Mouse (Mus musculus) CD4-positive, CD25-positive, alpha-beta regulatory T cell, adult 2 months (primary cell): ENCODE measurements around the gene Gm45713.

Experiments used
- DNase-seq: peaks from one replicate; pipeline ENCODE4 v3.0.0-alpha.2; 2012; ENCODE audit warnings: low read depth, low spot score

Gm45713 gene

DNA sequence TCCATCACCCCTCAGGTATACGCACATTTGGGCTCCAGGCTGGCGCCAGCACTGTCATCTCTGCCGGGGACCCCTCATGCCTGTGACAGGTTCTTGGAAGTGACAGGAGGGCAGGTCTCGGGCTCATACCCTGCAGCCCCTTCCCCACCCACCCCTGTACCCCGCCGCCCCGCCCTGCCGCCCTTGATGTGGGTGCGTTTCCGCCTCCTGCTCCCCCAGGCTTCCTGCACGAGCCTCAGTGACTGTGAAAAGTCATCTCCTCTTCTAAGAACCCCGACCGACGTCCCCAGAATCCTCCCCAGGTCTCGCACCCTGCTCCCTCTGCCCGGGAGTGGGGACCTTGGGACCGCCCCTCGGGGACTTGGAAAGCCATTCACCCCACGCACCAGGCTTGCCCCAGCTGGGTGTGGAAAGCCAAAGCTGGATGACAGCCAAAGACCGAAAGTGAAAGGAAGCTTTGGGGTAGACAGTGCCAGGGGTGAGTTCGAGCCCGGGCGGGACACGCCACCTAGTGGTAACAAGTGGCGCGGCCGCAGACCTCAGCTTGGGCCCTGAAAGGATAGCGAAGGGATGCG is at the start of gene Gm45713, which contains the start of gene Flt3l:
Gene Gm45713 (minus strand): TSS at position 239 of the 575 bp plus-strand sequence.
Gene Flt3l (minus strand): TSS at position 440 of the 575 bp plus-strand sequence.
- DNase-seq = peak; percentile 96

GRCm38 (mm10) chr7:45183672-45184071 is 47.6 kb upstream of the Gm45713 start:
- no peak for DNase-seq

GRCm38 (mm10) chr7:45182606-45183005 is 46.6 kb upstream of the Gm45713 start:
- DNase-seq = no peak

DNA sequence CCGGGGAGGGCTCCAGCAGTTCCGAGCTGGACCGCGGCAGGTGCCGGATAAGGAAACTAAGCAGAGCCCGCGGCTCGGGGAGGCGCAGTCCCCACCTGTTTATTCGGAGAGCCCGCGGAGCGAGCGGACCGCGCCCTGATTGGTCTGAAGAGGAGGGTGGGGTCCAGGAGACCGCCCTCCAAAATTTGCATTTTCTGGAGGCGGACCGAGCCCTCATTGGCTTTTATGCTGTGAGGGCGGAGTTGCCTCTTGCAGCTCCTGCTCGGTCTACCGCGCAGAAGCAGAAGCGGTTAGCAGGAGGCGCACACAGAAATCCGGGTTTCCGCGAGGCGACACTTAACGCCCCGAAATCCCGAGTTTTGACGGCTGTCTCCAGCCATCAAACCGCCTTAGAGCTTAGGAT is 46.2 kb upstream of the Gm45713 start:
- peak; percentile 86 for DNase-seq

DNA sequence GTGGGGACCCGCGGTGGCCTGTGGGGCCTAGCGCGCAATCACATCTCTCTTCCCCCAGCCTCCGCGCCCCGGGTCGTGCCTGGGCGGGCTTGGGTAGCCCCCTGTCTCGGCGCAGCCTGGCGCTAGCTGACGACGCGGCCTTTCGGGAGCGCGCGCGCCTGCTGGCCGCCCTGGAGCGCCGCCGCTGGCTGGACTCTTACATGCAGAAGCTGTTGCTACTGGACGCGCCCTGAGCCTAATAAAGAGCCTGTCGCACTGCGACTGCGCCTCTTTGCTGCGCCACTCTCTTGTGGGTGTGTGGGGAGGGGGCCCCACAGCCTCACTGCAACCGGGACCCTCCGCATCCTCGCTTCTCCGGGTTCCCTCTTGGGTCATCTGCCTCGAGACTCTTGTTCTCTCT is 45.5 kb upstream of the Gm45713 start:
- DNase-seq = no peak

- DNase-seq = no peak
These were observed 45.0 kb upstream of the Gm45713 start, which contains the start of gene Pth2 for GRCm38 (mm10) chr7:45180896-45181477. Gene Pth2 (plus strand): TSS chr7:45180995.

DNA sequence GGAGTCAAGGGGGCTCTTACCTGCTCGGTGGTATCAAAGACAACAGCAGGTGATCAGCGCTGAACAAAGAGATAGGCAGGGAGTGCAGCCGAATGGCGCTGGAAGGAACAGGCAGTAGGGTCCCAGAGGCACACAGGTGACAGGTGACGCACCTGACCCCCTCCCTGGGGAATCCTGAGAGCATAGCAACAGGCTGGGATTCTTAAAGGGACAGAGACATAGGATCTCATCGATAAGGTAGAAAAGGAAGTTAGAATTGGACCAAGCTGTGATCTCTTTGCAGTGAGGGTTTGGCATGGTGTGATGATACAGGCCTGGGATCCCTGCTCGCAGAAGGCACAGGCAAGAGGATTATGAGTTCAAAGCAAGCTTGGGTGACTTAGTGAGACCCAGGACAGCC is 43.4 kb upstream of the Gm45713 start, which contains the start of gene Gfy:
Gene Gfy (minus strand): TSS at position 101 of the 400 bp plus-strand sequence.
- DNase-seq = no peak

DNA sequence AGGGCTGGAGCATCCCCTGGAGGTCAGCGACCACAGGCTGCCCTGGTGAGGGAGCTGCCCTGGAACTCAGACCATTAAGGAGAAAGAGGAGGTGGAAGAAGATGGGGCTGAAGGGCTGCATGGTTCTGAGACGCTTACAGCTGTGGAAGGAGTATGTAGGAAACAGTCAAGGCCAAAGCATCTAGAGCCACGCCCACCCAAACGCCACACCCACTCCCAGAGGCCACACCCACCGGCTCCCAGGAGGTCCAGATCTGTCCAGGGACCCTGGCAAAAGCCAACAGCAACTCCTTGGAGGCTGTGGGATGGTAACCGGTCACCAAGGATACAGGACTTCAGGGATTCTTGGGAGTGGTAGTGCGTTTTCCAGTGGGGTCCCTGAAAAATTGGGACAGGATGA is 42.5 kb upstream of the Gm45713 start:
- DNase-seq = peak; percentile 40

GRCm38 (mm10) chr7:45176356-45176755 is 40.3 kb upstream of the Gm45713 start:
- no peak for DNase-seq

GRCm38 (mm10) chr7:45175929-45176328 is 39.9 kb upstream of the Gm45713 start:
- DNase-seq = no peak

DNA sequence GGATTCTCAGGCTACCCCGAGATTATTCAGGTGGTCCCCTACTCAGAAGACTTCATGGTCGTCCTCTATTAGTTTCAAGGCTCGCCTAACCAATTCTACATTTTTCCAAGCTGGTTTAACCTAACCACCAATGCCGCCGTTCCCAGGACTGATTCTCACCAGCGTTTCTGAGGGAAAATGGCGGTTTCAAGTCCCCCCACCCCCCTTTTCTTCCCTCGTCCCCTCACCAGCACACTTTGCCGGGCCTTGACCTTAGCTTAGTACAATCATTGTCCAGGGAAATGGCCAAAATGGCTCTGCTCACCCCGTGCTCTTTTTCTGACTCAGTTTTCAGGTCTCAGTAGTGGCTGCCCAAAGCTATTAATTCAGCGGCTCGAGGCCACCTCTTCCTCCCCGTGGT is 39.4 kb upstream of the Gm45713 start:
- DNase-seq = no peak

- no peak for DNase-seq
These were observed 38.7 kb upstream of the Gm45713 start for GRCm38 (mm10) chr7:45174567-45175280.

DNA sequence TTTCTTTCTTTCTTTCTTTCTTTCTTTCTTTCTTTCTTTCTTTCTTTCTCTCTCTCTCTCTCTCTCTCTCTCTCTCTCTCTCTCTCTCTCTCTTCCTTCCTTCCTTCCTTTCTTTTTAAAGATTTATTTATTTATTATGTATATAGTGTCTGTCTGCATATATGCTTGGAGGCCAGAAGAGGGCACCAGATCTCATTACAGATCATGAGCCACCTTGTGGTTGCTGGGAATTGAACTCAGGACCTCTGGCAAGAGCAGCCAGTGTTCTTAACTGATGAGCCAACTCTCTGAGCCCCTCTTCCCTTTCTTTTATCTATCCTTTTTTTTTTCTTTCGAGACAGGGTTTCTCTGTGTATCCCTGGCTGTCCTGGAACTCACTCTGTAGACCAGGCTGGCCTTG is 37.7 kb upstream of the Gm45713 start:
- peak; percentile 78 for DNase-seq

- peak; percentile 68 for DNase-seq
These were observed 36.9 kb upstream of the Gm45713 start for GRCm38 (mm10) chr7:45172974-45173373.

GRCm38 (mm10) chr7:45169495-45169894 is 33.5 kb upstream of the Gm45713 start:
- DNase-seq = no peak

DNA sequence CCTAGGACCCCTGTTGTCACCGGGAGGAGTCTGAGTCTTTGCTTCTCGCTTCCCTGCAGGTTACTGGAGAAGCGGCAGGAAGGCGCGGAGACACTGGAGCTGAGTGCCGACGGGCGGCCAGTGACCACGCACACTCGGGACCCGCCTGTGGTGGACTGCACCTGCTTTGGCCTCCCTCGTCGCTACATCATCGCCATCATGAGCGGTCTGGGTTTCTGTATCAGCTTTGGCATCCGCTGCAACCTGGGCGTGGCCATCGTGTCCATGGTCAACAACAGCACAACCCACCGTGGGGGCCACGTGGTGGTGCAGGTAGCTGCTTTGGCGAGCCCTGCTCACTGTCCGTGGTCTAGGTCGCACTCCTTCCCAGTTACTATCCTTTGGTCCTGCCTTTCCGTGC is 32.6 kb upstream of the Gm45713 start:
- DNase-seq = no peak

- DNase-seq = no peak
These were observed 31.9 kb upstream of the Gm45713 start for GRCm38 (mm10) chr7:45167761-45168445.

- no peak for DNase-seq
These were observed 30.9 kb upstream of the Gm45713 start for GRCm38 (mm10) chr7:45166950-45167401.

DNA sequence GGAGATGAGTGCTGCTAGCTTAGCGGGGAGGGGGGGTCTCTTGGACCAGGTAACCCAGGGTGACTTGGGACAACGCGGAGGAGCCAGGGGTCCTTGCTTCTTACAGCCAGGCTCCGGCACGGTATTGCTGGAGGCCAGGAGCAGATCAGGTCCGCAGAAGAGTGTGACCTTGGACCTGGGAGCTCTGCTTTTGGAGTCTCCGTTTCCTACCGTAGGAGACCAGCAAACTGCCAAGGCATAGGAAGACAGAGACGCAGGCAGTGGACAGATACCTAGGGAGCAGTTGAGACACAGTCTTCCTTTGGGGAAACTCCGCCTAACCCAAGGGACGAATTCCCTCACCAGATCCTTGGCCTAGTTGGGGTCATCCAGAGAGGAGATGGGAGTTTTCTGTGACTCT is 29.7 kb upstream of the Gm45713 start:
- DNase-seq = no peak

DNA sequence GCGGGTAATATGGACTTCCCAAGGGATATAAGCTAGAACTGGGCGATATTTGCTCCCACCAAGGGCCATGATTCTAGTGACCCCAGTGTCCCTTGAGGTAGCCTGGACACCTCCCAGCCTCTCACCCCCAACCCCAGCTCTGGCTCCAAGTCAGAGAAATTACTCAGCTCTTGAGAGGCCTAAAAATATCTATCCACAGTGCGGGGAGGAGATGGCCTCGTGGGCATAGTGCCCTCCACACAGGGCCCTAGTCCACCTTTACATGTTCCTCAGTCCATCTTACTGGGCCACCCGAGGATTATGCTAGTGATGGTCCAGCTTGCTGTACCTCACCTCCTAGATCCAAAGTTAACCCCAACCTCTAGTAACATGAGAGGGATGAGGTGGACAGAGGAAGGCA is 28.8 kb upstream of the Gm45713 start:
- no peak for DNase-seq

DNA sequence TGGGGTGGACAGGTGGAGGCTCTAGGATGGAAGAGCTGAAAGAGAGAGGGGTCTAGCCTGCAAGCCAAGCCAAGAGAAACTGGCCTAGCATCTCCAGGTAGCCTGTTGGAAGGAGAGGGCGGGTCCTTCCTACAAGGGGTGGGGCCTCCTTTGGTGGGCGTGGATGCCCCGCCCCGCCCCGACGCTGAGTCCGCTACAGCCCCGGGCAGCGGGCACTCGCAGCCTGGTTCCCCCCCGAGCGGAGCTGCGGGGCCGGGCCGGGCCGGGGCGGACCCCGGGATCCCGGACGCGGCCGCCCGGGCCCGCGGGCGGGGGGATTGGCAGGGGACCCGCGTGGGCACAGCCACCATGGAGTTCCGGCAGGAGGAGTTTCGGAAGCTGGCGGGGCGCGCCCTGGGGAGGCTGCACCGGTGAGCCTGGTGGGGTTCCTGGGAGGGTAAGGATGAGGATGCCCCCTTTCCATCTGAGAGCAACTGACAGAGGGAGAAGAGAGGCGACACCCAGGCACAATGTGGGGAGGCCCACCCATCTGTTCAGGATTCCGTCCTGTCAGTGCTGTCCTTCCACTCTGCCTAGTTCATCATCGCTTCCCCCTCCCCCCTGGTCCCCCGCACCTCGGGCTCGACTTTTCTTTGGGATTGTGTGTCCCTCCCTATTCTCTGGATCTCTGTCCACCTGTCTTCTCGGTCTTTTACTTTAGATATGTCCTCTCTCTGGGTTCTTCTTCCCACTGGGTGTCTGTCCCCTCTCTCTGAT is 27.9 kb upstream of the Gm45713 start, which contains the start of gene Slc17a7:
Gene Slc17a7 (plus strand): TSS at position 215 of the 756 bp plus-strand sequence.
- DNase-seq = peak; percentile 62
